Mouse (Mus musculus): ENCODE data around the gene Heatr1. TPM values are rescaled to one million over a fixed set of nuclear protein-coding genes. Genes with fewer than 3 reads are reported as not detected.
A peak's percentile ranks its signal among the peaks of the same experiment; 100 is the strongest.

Gene Heatr1
- total RNA-seq (2021): 10 to 100 TPM; 10.1 to 16.4 TPM
- long read RNA-seq, experiment 1, partial matches to known transcripts: 1 of 3 reads
- long read RNA-seq, experiment 1, other reads (novel, unspliced or antisense): 2 of 3 reads
- long read RNA-seq, experiment 2, full-length matches to known transcripts: 1 of 2 reads
- long read RNA-seq, experiment 2, partial matches to known transcripts: 1 of 2 reads
- long read RNA-seq, experiment 2, other reads (novel, unspliced or antisense): 0 of 2 reads

DNA sequence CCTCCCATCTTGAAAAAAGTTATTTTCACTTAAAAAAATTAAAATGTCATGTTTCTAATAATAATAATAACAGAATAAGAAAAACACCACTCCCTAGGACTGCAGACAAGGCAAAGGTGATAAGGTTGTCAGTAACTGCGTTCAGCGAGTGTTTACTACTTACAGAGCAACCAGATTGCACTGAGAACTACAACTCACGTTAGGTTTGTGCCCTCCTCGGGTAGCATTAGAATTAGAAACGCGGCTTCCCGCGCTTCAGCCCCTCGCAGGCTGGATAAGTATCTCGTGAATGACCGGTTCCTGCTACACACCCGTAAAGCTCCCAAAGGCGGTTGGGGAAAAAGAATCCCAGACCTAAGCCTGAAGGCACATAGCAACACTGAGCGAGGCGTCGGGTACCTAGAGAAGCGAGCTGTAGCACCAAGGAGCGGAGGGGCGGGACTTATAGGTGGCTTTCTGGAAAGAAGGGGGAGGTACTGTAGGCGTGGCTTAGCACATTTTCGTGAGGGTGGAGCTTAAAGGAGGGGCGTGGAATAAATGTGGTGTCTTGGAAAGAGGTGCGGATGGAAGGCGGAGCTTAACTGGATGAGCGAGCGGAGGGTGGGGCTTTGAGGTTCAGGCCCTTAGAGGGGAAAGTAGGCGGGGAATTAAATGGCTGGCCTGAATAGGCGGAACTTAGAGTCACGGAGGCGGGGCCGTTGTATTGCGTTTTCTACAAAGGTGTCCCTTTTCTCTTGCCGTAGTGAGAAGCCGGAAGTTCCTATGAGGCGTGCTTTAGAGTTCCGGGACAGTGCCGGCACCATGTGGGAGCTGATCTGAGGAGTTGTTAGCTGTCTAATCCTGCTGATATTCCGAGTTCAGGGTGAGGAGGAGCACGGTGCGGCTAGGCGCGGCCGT lies at the start of gene Heatr1:
Heatr1 (plus strand) TSS at position 419 of the 897 bp plus-strand sequence.
- peak; percentile 94 for DNase-seq

DNA sequence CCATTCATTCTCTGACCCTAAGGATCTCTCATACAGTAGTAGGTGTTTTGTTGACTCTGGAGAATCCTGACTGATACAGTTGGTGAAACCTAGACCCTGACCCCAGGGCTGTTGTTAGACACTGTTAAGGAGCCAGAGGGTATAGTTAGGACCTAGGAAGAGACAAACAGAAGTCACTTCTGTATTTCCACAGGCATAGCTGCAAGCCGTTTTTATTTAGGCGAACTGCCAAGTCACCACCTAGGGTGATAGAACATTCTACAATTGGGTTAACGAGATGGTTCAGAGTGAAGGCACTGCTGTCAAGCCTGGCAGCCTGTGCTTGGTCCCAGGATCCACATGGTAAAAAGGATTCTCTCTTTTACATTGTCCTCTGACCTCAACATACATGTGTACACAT lies 48.0 kb upstream of the Heatr1 start:
- no peak for DNase-seq

DNA sequence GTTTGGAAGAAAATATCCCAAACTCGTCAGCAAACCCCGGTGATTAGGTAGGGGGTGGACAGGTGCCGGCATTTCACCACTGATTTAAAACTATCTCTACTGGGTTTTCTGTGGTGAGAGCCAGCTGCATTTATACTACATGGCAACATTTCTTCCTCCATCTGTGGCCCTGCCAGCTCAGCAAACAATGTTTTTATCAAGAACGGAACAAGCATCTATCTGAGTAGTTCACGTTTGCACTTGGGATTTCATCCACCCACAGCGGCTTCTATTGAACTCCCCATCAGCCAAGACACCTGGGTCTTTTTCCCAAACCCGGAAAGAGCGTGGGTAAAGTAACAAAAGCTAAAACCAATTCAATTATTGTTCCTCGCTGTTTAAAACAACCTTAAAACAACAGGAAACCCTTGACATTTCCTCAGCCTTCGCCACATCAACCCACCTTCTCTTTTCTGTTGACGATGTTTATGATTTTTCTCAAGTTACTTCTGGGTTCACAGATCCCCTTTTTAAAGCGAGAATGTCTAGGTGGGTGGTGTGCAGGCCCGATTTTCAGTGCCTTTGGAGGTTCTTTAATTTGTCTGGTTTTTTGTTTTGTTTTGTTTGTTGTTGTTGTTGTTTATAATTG lies 45.5 kb upstream of the Heatr1 start:
- no peak for DNase-seq

DNA sequence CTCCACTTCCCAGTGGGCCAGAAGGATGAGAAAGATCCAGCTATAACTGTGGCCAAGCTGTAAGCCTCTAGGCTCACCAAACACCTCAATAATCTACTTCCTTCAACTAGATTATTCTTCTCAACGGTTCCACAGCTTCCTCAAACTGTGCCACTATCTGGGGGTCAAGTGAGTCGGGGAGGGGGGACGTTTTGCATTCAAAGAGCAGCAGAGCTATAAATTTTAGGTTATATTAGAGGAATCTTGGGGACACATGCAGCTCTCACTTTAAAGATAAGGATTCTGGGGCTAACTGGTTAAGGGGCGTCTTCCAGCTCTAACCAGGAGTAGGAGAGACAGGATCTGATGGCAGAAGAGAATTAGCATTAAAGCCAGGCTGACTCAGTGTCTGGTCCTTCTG lies 38.6 kb upstream of the Heatr1 start:
- DNase-seq: no peak

DNA sequence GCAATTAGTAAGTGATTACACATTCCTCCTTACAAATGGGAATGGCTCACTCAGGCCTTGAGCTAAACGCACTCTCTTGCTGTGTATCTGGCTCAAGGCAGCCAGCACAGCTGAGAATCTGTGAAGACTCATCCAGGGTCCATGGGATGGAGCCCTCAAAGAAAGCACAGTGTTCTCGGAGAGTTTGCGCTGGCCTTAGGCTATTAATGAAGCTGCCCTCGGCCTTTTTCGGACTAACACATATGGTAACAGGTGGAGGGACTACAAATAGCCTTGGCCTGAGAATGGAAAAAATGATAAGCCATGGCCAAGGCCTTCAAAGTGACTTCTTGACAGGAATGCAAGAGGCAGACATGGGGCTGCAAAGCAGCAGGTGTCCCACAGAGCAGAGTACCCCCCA lies 37.3 kb upstream of the Heatr1 start:
- DNase-seq: no peak

DNA sequence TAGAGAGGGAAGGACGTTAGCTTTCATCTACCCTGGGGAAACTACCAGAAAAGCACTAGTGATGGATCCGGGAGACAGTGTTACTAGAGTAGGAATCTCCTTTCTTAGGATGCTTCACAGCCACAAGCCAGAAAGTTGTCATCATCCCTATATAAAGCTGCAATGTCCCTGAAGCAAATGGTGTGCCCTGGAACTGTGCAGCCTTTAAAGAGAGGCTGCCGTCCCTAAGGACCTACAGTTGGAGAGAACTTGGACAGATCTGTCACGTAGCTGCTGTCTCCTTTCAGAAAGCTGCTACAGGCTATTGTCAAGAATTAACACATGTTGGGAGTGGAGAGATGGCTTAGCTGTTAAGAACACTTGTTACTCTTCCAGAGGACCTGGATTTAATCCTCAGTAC lies 33.3 kb upstream of the Heatr1 start:
- no peak for DNase-seq

DNA sequence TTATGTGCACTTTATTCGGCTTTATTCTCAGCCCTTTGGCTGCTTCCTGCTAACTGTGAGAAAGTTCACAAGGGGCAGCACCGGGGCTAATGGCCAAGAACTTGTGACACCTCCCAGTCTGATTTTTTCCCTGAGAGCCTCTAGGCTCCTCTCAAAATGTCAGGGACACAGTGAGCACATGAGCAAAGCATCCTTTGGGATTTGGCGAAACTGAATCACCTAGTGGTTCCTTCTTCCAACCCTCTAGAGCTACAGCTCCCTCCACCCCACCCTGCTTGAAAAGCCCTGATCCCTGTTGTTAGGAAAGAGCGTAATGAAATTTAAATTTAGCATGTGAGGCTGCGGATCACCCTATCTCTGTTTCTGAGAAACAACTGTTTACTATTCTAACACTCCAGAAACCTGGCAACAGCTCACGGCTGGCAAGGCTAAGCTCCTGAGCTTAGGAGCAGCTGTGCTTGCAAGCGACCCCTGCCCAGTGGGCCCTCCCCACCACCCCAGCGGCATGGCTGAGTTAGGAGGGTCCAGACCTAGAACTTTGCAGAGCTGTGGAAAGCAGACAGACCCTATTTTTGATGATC lies 25.7 kb upstream of the Heatr1 start:
- DNase-seq: peak; percentile 39

DNA sequence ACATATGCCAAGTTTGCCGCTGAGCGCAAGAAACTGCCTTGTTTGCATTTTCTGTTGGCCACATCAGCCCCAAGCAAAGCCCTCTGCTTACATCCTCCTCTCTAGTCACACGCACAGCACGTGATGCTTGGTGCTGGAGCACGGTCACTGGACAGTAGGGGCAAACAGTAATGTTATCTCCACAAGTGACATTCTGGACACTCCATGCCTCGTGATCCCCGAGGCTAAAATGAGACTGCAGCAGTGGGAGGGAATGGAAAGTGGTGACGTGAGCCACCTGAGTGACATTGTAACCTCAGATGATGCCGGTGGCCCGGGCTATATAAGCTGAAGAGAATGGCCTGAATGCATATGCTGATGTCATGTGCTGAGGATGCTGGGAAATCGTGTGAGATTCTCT lies 24.9 kb upstream of the Heatr1 start:
- DNase-seq: peak; percentile 40

DNA sequence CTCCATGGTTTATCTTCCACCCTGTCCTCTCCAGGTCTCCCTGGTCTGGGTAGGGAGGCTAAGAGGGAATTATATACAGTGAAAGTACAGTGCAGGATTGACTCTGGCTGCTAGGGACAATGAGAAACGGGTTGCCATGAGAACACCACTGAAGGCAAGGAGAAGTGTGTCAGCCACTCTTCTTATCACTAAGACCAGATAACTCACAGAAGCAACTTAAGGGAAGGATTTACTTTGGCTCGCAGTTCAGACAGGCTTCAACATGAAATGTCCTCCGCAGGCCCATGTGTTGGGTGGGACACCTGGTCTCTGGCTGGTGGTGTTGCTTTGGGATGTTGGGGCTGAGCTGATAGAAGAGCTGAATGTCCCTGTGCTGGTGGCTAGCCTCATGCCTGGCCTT lies 22.1 kb upstream of the Heatr1 start:
- no peak for DNase-seq

DNA sequence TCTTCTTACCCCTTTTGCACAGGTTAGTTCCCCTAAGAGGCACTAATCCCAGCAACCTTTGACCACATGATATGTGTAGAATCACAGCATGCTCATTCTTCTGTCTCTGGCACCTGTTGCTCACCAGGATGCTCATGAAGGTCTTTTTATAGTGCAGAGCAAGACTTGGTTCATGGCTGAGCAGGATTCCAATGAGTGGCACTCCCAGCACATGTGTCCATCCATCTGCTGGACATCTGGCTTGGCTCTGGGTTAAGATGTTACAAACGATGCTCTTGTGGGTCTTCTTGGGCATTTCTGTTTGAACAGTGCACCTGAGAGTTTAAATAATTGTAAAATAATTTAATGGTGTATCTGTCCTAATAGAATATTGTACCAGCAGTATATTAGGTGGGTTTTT lies 18.0 kb upstream of the Heatr1 start:
- DNase-seq: no peak

DNA sequence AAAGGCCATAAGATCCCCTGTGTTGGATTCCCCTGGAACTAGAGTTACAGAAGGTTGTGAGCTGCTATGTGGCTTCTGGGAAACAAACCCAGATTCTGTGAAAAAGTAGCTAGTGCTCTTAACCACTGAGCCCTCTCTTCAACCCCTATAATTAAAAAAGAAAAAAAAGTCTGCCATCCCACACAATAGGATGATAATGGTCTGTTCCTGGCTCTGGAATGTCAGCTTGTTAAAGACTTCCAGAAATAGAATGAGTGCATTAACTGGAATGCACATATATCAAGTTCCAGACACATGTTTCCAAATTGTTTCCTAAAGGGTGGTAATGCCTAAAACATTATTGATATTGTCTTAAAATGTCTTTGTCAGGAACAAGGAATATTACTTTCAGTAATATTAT lies 10.0 kb upstream of the Heatr1 start:
- DNase-seq: no peak

DNA sequence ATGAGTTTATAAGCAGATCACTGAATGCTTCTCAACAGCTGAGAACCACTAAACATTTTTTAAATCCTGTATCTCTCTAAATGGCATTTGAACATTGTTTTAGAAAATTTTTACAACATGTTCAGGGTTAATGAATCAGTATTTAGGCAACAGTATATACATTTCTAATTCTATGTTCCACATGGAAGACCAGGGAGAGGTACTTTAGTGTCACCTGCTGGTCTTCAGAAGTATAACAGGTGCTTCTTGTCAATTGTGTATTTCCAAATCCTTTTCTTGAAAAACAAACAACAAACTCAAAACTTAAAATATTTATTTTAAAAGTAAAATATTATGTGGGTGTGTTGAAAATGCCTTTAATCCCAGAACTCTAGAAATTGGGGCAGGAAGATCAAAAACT lies 8.5 kb upstream of the Heatr1 start:
- no peak for DNase-seq

DNA sequence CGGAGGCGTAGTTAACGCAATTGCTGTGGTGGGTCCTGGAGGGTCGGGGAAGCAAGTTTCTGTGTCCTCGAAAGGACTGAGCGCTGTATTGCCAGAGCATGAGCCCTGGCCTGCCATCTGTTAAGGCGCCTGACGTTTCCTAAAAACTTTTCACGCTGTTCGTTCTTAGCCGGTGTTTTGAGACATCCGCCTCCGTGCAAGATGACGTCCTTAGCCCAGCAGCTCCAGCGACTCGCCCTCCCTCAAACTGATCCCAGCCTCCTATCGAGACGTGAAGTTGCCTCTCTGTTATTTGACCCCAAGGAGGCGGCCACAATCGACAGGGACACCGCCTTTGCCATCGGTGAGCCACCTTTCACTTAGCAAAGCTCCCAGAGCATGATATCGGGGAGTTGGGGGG lies 744 bp downstream of the Heatr1 start:
- no peak for DNase-seq

DNA sequence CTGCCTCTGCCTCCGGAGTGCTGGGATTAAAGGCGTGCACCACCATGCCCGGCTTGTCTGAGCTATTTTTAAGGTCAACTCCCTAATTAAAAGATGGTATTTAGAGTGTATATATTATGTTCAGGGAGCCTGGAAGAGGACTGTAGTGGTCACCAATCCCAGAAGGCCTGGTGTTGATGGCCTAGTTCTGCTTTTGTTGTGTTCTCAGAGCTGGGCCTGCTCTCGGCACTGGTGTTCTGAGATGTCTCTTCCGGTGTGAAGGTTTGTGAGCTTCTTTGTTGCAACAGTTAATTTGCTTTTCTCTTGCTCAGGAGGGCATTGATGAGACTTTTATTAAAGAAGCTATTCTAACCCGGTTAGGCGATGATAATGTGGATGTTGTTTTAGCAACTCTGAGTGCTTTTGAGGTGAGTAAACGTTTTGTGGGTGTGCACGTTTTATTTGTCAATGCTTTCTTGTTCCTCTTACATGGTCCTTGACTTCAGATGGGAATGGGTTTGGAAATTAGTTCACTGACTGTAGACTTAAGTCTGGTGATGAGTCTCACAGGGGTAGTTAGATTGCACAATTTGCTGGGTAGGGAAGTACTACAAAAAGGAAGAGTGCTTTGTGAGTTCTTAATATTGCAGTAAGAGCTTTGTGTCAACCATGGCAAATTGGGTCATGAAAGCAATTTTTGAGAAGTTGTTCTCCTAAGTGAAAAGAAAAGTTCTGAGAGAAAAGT lies 13.7 kb downstream of the Heatr1 start:
- no peak for DNase-seq

DNA sequence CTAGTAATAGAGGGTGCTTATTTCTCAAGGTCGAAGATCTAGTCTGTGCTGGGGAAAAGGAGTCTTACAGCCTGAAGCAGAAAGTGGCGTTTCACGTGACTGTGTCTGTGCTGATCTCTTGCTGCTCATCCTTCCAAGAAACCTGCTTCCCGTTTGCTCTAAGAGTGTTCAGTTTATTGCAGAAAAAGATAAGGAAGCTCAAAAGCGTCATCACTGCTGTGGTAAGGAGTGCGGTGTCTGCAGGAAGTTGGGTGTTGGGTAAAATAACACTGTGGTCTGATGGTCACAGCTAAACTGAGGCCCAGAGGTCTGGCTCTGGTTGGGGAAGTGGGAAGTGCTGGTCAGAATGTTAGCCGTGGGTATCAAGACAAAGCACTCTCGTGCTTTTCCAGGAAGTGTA lies 17.2 kb downstream of the Heatr1 start:
- DNase-seq: no peak

DNA sequence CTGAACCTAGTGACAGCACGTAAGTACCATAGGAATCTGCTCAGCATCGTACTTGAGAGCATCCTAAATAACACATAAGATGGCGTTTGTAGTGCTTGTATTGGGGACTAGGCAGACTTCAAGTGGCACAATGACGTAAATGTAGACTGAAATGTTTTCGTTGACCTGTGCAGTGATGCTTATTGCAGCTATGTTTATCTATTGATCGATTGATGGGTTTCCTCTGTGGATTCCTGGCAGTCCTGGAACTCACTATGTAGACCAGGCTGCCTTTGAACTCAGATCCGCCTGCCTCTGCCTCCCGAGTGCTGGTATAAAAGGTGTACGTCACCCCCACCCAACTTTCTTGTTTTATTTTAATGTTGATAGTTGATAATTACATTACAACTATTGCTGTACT lies 25.8 kb downstream of the Heatr1 start:
- no peak for DNase-seq

DNA sequence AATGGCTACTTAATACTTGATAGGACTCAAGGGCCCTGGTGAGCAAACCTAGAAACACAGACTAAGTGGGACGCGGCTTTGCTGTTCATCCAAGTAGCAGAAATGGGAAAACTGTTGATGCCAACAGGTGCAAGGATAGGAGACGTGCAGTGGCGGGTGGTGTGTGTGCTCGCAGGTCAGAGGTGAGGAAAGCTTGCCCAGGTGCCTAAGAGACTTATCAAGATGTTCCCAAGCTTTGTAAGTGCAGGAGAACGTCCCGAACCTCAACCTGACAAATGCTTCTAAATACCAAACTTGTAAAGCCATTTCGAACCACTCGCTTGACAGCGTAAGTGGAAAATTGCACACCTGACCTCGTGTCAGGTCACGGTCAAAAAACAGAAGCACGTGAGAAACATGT lies 33.7 kb downstream of the Heatr1 start:
- no peak for DNase-seq

DNA sequence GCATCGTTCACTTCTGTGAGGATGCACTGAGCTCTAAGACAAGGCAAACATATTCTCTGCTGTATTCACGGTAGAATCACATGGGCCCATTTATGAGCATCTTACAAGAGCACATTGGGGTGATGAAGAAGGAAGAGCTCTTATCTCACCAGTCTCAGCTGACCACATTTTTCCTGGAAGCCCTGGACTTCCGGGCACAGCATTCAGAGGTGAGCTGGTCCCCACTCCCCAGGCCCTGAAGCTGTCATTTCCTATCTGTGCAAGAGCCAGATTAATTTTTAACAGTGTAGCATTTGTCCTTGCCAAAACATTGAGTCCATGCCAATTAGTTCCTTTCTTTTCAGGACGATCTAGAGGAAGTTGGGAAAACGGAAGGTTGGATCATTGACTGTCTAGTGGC lies 39.0 kb downstream of the Heatr1 start:
- DNase-seq: no peak

DNA sequence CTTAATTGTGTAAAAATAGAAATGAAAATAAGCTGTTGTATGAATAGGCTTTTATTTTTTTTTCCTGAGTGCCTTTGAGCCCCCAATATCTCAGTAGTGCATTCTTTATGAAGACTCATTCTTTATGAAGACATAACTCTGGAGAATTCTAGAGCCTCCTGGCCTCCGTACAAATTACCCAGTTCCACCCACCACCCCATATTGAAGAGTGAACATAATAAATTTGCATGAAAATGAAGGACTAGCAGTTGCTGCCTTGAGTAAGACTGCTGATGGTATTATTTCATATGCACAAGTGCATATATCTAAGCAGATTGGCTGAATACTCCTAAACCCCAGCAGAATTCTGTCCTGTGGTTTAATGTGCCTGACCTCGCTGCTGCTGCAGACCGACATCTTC lies 44.8 kb downstream of the Heatr1 start:
- DNase-seq: no peak

DNA sequence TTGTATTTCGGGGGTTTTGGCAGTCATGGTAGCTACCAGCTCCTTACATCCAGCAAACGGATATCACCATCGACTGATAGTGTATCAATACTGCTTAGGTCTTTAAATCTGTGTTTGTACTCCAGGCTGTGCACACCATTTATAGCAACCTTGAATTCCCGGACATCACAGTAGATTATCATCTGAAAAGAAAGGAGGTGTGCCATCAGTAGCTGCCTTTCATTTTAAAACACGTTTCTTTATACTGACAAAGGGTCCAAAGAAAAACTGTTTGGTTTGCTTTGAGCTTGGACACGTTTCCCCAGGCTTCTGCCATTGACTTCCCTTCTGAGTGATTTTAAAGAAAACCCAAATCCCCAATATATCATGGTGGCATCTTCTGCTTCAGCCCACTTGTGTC lies 46.0 kb downstream of the Heatr1 start:
- no peak for DNase-seq

DNA sequence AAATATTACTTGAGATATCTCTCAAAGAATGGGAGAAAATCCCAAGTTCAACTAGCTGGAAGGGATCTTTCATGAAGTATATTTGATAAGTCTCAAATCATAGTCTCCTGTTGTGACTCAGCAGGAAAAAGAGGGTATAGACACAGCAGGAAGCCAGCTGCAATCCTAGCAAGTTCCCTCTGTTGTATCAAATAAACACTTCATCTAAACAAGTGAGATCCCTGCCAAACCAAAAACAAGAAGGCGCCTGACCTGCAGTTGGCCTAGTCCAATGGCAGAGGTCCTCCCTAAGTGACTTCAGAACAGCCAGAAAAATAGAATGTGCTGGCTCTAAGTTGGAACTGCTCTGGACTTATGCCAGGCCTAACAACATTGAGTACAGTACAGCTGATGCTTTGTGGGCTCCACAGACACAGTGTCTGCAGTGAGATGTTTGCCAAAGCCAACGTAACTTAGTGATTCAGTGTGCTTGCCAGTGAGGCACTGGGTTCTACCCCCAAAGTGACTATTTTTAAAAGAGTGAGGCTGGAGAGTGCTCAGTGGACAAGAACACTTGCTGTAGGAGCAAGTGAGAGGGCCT lies 47.3 kb downstream of the Heatr1 start:
- DNase-seq: no peak

DNA sequence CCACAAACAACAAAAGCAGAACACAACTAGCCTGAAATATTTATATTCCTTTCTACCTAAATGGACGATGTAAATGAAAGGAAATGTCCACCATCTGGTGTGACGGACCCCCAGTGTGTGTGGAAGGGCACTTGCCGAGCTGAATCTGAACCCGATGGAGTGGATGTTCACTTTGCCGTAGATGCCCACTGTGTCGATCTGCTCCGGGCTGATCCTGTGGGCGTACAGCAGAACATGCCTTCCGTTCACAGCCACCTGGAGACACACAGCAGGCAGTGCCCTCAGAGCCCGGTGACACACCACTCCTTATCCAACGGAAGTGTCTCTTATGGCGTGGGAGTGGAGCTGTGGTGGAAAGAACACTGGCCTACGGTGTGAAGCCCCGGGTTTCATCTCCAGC lies 58.3 kb downstream of the Heatr1 start:
- no peak for DNase-seq

All from gastrocnemius, postnatal 25 days (tissue).